Mouse (Mus musculus): ENCODE measurements around the gene Magi1. TPM values are rescaled to one million over a fixed set of nuclear protein-coding genes. Genes with fewer than 3 reads are reported as not detected.

Gene Magi1
- polyA plus RNA-seq, 1 experiment from 2014 or later, result 7.9 TPM

GRCm38 (mm10) chr6:94092500-94092899 is 191.2 kb downstream of the Magi1 start:
- Histone ChIP-seq H3K4me3 (ENCODE audit: control insufficient read depth in 1 of 2, insufficient read depth in 1 of 2, low read depth in 1 of 2, low read length in 2 of 2) (no peak overlapping the region), H3K4me2 (ENCODE audit: low read length) (no peak overlapping the region), H3K4me1 (ENCODE audit: control insufficient read depth in 2 of 2, insufficient read depth in 2 of 2, low read length in 2 of 2) (peaks cover 5 to 20% of the 10 kb centered on the region in 2 experiments), H3K27ac (replicated peaks in 1 of 2; ENCODE audit: control insufficient read depth in 1 of 2, insufficient read depth in 1 of 2, low read depth in 2 of 2, low read length in 2 of 2) (no peak overlapping the region), H3K9me3 (ENCODE audit: control insufficient read depth, low read length) (no peaks in the 10 kb centered on the region), H3K27me3 (ENCODE audit: control insufficient read depth, insufficient read depth, low read length) (no peaks in the 10 kb centered on the region), H3K36me3 (ENCODE audit: control insufficient read depth, insufficient read depth, low read length) (no peaks in the 10 kb centered on the region), H3K9ac (ENCODE audit: low read length) (no peak overlapping the region)
- 90% methylated on average over 4 of the region's 4 CpGs for WGBS
- no peak for ATAC-seq (ENCODE audit: insufficient number of reproducible peaks, insufficient read depth, low FRiP score, low read depth)

DNA sequence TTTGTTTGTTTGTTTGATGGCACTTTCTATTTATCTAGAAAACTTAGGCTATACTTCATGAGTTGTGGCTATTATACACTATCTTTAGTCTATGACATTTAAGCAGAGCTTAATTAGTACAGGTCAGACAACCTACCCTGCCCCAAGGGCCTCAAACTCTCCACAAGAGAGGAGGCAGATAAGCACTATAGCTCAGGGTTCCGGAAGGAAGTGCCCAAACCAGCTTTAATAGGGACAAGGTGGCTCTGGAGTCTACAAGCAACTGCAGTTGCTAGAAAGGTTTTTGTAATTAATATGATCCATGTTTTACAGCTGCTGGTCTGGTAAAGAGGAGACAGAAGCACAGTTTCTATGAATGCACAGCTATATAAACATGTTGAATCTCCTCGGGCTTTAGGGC is 196.9 kb downstream of the Magi1 start:
- no peaks in the 10 kb centered on the region for H3K36me3 ChIP-seq (ENCODE audit: control insufficient read depth, insufficient read depth, low read length)
- H3K27me3 ChIP-seq (ENCODE audit: control insufficient read depth, insufficient read depth, low read length), result no peaks in the 10 kb centered on the region
- H3K9ac ChIP-seq (ENCODE audit: low read length), result no peak overlapping the region; the same call in 1 of the 2 replicates
- WGBS, result 41% methylated on average over 2 of the region's 2 CpGs
- H3K4me2 ChIP-seq (ENCODE audit: low read length), result no peak overlapping the region
- H3K4me1 ChIP-seq (ENCODE audit: control insufficient read depth in 2 of 2, insufficient read depth in 2 of 2, low read length in 2 of 2), result peaks cover 9 to 24% of the 10 kb centered on the region in 2 experiments
- H3K9me3 ChIP-seq (ENCODE audit: control insufficient read depth, low read length), result no peaks in the 10 kb centered on the region
- no peak overlapping the region for H3K4me3 ChIP-seq (ENCODE audit: control insufficient read depth in 1 of 2, insufficient read depth in 1 of 2, low read depth in 1 of 2, low read length in 2 of 2)
- ATAC-seq (ENCODE audit: insufficient number of reproducible peaks, insufficient read depth, low FRiP score, low read depth), result no peak
- no peak overlapping the region for H3K27ac ChIP-seq (replicated peaks in 1 of 2; ENCODE audit: control insufficient read depth in 1 of 2, insufficient read depth in 1 of 2, low read depth in 2 of 2, low read length in 2 of 2)

DNA sequence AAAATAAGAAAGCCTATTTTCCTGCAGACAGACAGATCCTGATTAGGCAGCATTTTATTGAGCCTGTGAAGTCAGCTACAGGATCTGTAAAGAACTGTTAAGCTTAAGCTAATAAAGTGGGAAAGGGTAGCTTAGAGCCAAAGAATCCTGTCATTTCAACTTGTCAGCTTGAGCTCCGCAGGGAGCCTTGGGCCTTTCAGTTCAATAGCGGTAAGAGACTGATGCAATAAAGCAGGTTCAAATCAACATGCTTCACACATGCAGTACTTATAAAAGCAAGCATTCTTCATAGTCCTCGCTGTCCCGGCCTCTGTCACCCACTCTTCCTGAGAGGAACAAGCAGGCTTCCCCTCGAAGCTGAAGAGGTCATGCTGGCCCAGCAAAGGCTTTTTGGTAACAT is 199.0 kb downstream of the Magi1 start:
- no peak overlapping the region for H3K4me3 ChIP-seq (ENCODE audit: control insufficient read depth in 1 of 2, insufficient read depth in 1 of 2, low read depth in 1 of 2, low read length in 2 of 2)
- no peaks in the 10 kb centered on the region for H3K36me3 ChIP-seq (ENCODE audit: control insufficient read depth, insufficient read depth, low read length)
- peaks cover 9 to 29% of the 10 kb centered on the region in 2 experiments for H3K4me1 ChIP-seq (ENCODE audit: control insufficient read depth in 2 of 2, insufficient read depth in 2 of 2, low read length in 2 of 2)
- H3K4me2 ChIP-seq (ENCODE audit: low read length), result no peak overlapping the region
- no peak overlapping the region for H3K9ac ChIP-seq (ENCODE audit: low read length)
- no peaks in the 10 kb centered on the region for H3K9me3 ChIP-seq (ENCODE audit: control insufficient read depth, low read length)
- H3K27me3 ChIP-seq (ENCODE audit: control insufficient read depth, insufficient read depth, low read length), result no peaks in the 10 kb centered on the region
- no peak for ATAC-seq (ENCODE audit: insufficient number of reproducible peaks, insufficient read depth, low FRiP score, low read depth)
- H3K27ac ChIP-seq (replicated peaks in 1 of 2; ENCODE audit: control insufficient read depth in 1 of 2, insufficient read depth in 1 of 2, low read depth in 2 of 2, low read length in 2 of 2), result no peak overlapping the region
- WGBS, result 47% methylated on average over 5 of the region's 5 CpGs

DNA sequence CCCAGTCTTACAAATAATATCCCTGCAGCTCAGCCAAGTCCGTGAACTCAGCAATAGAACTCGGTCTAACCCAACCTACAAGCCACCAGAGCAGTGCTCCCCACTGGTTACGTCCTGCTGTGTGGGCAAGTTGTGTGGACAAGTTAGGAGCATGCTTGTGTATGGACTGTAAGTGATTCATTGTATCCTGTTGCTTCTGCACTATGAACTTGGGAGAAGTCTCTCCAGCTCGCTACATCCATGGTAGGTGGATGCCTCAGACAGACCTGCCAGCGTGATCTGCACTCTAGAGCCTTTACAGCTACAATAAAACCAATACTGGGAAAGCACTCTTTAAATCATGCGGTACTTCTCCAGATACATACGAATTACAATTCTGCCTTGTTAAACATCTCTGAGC is 200.3 kb downstream of the Magi1 start:
- Histone ChIP-seq H3K4me2 (ENCODE audit: low read length) (no peak overlapping the region), H3K36me3 (ENCODE audit: control insufficient read depth, insufficient read depth, low read length) (no peaks in the 10 kb centered on the region), H3K27me3 (ENCODE audit: control insufficient read depth, insufficient read depth, low read length) (no peaks in the 10 kb centered on the region), H3K27ac (replicated peaks in 1 of 2; ENCODE audit: control insufficient read depth in 1 of 2, insufficient read depth in 1 of 2, low read depth in 2 of 2, low read length in 2 of 2) (no peak overlapping the region), H3K9ac (ENCODE audit: low read length) (no peak overlapping the region), H3K9me3 (ENCODE audit: control insufficient read depth, low read length) (no peaks in the 10 kb centered on the region), H3K4me1 (ENCODE audit: control insufficient read depth in 2 of 2, insufficient read depth in 2 of 2, low read length in 2 of 2) (peaks cover 13 to 29% of the 10 kb centered on the region in 2 experiments), H3K4me3 (ENCODE audit: control insufficient read depth in 1 of 2, insufficient read depth in 1 of 2, low read depth in 1 of 2, low read length in 2 of 2) (no peak overlapping the region)
- no peak for ATAC-seq (ENCODE audit: insufficient number of reproducible peaks, insufficient read depth, low FRiP score, low read depth)
- 91% methylated on average over 7 of the region's 7 CpGs for WGBS

DNA sequence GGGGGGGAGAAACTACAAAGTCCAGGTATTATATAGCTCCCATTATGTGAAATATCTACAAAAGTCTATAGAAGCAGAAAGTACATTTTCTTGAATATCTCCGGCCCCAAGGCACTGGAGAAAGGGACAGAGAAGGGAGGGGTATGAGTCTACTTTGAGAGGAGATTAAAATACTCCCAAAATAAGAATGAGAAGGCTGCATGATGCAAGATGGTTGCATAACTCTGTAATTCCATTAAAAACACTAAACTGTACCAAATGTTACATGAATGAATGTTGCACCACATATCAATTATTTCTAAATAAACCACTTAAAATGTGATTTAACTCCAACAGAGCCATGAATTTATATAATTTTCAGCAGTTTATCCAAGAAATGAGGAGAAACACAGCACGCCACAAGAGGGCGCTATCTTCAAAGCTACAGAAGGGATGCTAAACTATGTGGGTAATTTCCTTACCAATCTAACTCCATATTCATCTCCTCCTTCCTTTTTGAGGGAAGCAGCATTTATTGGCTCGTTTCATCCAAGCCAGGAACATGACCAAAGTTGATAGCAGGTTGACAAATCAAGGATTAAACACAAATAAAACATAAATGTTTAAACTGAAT is 202.7 kb downstream of the Magi1 start:
- ATAC-seq (ENCODE audit: insufficient number of reproducible peaks, insufficient read depth, low FRiP score, low read depth), result no peak
- Histone ChIP-seq H3K4me1 (ENCODE audit: control insufficient read depth in 2 of 2, insufficient read depth in 2 of 2, low read length in 2 of 2) (peaks cover 11 to 30% of the 10 kb centered on the region in 2 experiments), H3K4me2 (ENCODE audit: low read length) (no peak overlapping the region), H3K4me3 (ENCODE audit: control insufficient read depth in 1 of 2, insufficient read depth in 1 of 2, low read depth in 1 of 2, low read length in 2 of 2) (no peak overlapping the region), H3K27ac (replicated peaks in 1 of 2; ENCODE audit: control insufficient read depth in 1 of 2, insufficient read depth in 1 of 2, low read depth in 2 of 2, low read length in 2 of 2) (no peak overlapping the region), H3K36me3 (ENCODE audit: control insufficient read depth, insufficient read depth, low read length) (no peaks in the 10 kb centered on the region), H3K27me3 (ENCODE audit: control insufficient read depth, insufficient read depth, low read length) (no peaks in the 10 kb centered on the region), H3K9ac (ENCODE audit: low read length) (no peak overlapping the region), H3K9me3 (ENCODE audit: control insufficient read depth, low read length) (no peaks in the 10 kb centered on the region)
- 14% methylated on average over 4 of the region's 4 CpGs for WGBS

DNA sequence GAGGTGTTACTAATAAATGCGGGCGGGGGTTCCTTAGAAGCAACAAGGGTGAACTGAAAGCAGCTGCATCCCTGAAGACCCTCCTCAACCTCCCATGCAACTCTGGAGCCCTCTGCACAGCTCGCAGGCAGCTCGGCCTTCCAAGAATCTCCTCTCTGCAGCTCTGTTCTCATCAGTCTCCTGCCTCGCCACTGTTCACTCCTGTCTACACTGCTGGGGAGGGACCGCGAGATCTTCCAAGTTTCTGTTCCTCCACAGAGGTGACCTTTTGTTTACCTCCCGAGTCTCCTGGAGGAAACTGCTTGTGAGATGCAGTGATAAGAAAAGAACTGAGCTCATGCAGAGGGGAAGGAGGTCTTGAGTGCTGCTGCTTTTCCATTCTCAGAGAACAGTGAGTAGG is 204.8 kb downstream of the Magi1 start:
- Histone ChIP-seq H3K9ac (ENCODE audit: low read length) (no peak overlapping the region), H3K27ac (replicated peaks in 1 of 2; ENCODE audit: control insufficient read depth in 1 of 2, insufficient read depth in 1 of 2, low read depth in 2 of 2, low read length in 2 of 2) (no peak overlapping the region), H3K4me2 (ENCODE audit: low read length) (no peak overlapping the region), H3K4me3 (ENCODE audit: control insufficient read depth in 1 of 2, insufficient read depth in 1 of 2, low read depth in 1 of 2, low read length in 2 of 2) (no peak overlapping the region), H3K9me3 (ENCODE audit: control insufficient read depth, low read length) (no peaks in the 10 kb centered on the region), H3K27me3 (ENCODE audit: control insufficient read depth, insufficient read depth, low read length) (no peaks in the 10 kb centered on the region), H3K36me3 (ENCODE audit: control insufficient read depth, insufficient read depth, low read length) (no peaks in the 10 kb centered on the region), H3K4me1 (ENCODE audit: control insufficient read depth in 2 of 2, insufficient read depth in 2 of 2, low read length in 2 of 2) (peaks cover 16 to 36% of the 10 kb centered on the region in 2 experiments)
- ATAC-seq (ENCODE audit: insufficient number of reproducible peaks, insufficient read depth, low FRiP score, low read depth), result no peak
- whole genome bisulfite sequencing, result 22% methylated on average over 8 of the region's 8 CpGs

- no peak overlapping the region for H3K4me2 ChIP-seq (ENCODE audit: low read length)
- H3K27ac ChIP-seq (replicated peaks in 1 of 2; ENCODE audit: control insufficient read depth in 1 of 2, insufficient read depth in 1 of 2, low read depth in 2 of 2, low read length in 2 of 2), result no peak overlapping the region
- no peak overlapping the region for H3K9ac ChIP-seq (ENCODE audit: low read length)
- no peak for ATAC-seq (ENCODE audit: insufficient number of reproducible peaks, insufficient read depth, low FRiP score, low read depth)
- peaks cover 13 to 31% of the 10 kb centered on the region in 2 experiments for H3K4me1 ChIP-seq (ENCODE audit: control insufficient read depth in 2 of 2, insufficient read depth in 2 of 2, low read length in 2 of 2)
- H3K9me3 ChIP-seq (ENCODE audit: control insufficient read depth, low read length), result no peaks in the 10 kb centered on the region
- H3K4me3 ChIP-seq (ENCODE audit: control insufficient read depth in 1 of 2, insufficient read depth in 1 of 2, low read depth in 1 of 2, low read length in 2 of 2), result no peak overlapping the region
- WGBS, result 65% methylated on average over 3 of the region's 3 CpGs
- H3K27me3 ChIP-seq (ENCODE audit: control insufficient read depth, insufficient read depth, low read length), result no peaks in the 10 kb centered on the region
- H3K36me3 ChIP-seq (ENCODE audit: control insufficient read depth, insufficient read depth, low read length), result no peaks in the 10 kb centered on the region
These were observed 206.7 kb downstream of the Magi1 start for GRCm38 (mm10) chr6:94077013-94077412.

DNA sequence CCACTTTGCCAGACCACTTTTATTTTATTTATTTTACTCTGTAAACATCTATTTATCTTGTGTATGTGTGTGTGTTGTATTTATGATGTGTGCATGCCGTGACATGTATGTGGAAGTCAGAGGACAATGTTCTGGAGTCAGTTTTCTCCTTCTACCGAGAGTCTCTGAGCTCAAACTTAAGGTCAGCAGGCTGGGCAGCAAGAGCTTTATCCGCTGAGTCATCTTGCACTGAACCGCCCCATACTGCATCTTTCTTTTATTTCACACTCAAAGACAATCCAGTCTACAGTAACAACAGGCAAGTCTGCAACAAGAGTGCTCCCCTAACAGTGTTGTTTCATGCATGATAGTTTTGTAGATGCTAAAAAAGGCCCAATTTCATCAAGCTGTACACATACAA is 207.7 kb downstream of the Magi1 start:
- Histone ChIP-seq H3K27ac (replicated peaks in 1 of 2; ENCODE audit: control insufficient read depth in 1 of 2, insufficient read depth in 1 of 2, low read depth in 2 of 2, low read length in 2 of 2) (no peak overlapping the region), H3K4me3 (ENCODE audit: control insufficient read depth in 1 of 2, insufficient read depth in 1 of 2, low read depth in 1 of 2, low read length in 2 of 2) (no peak overlapping the region), H3K4me2 (ENCODE audit: low read length) (no peak overlapping the region), H3K9me3 (ENCODE audit: control insufficient read depth, low read length) (no peaks in the 10 kb centered on the region), H3K27me3 (ENCODE audit: control insufficient read depth, insufficient read depth, low read length) (no peaks in the 10 kb centered on the region), H3K36me3 (ENCODE audit: control insufficient read depth, insufficient read depth, low read length) (no peaks in the 10 kb centered on the region), H3K9ac (ENCODE audit: low read length) (no peak overlapping the region), H3K4me1 (ENCODE audit: control insufficient read depth in 2 of 2, insufficient read depth in 2 of 2, low read length in 2 of 2) (peaks cover 15 to 33% of the 10 kb centered on the region in 2 experiments)
- no peak for ATAC-seq (ENCODE audit: insufficient number of reproducible peaks, insufficient read depth, low FRiP score, low read depth)
- WGBS, result 91% methylated on average over 4 of the region's 4 CpGs
